Mouse (Mus musculus) kidney, postnatal 0 days (tissue): ENCODE data around the gene Fggy. TPM values are rescaled to one million over a fixed set of nuclear protein-coding genes. Genes with fewer than 3 reads are reported as not detected.

ENCODE experiments used
- ATAC-seq: fragments of 200-750 bp; cut with Nextera tagmentation; replicated peaks from 2 replicates; pipeline ENCODE4 v1.8.0; 2017; ENCODE audit warnings: low read depth, moderate number of reproducible peaks, moderate TSS enrichment, moderate library complexity; ENCODE audit not compliant: low FRiP score
- DNase-seq: peaks from one replicate; pipeline ENCODE4 v3.0.0-alpha.2; 2016; ENCODE audit warnings: low spot score
- H3K27ac ChIP-seq: fragments of 300-500 bp; sonication (generic); 2 replicates; pipeline ENCODE4 v1.5.1; 2014; ENCODE audit warnings: mild to moderate bottlenecking
- H3K27me3 ChIP-seq: fragments of 300-500 bp; sonication (generic); 2 replicates; pipeline ENCODE4 v1.6.1; 2014; ENCODE audit warnings: low read length, mixed read lengths; ENCODE audit not compliant: insufficient read depth
- H3K36me3 ChIP-seq: fragments of 300-500 bp; sonication (generic); 2 replicates; pipeline ENCODE4 v1.6.1; 2014; ENCODE audit warnings: low read length, mixed read lengths; ENCODE audit not compliant: insufficient read depth
- H3K4me1 ChIP-seq: fragments of 300-500 bp; sonication (generic); replicated peaks from 2 replicates; pipeline ENCODE4 v1.6.1; 2014; ENCODE audit warnings: antibody characterized with exemption, low read length, mixed read lengths; ENCODE audit not compliant: insufficient read depth
- H3K4me2 ChIP-seq: fragments of 300-500 bp; sonication (generic); 2 replicates; pipeline ENCODE4 v1.6.1; 2014; ENCODE audit warnings: mild to moderate bottlenecking, low read length, moderate library complexity, mixed read lengths
- H3K4me3 ChIP-seq: fragments of 300-500 bp; sonication (generic); replicated peaks from 2 replicates; pipeline ENCODE4 v1.5.1; 2014; ENCODE audit warnings: low read depth, low read length
- H3K9ac ChIP-seq: fragments of 300-500 bp; sonication (generic); 2 replicates; pipeline ENCODE4 v1.6.1; 2014; ENCODE audit warnings: low read depth, low read length
- H3K9me3 ChIP-seq: fragments of 300-500 bp; sonication (generic); replicated peaks from 2 replicates; pipeline ENCODE4 v1.6.1; 2016; ENCODE audit warnings: low read length, inconsistent platforms, mixed read lengths
- CTCF ChIP-seq: IDR thresholded peaks from 2 replicates; pipeline ENCODE4 v1.5.1; 2016; ENCODE audit warnings: antibody characterized with exemption, low read depth, mild to moderate bottlenecking, moderate library complexity
- WGBS: fragments of 180-500 bp; shearing (Covaris S2); extraction: QIAGEN DNeasy Blood & Tissue Kit; methylation state at CpG from one replicate; pipeline ENCODE4 v1.1.7; 2014; 5-methylcytosine and 5-hydroxymethylcytosine counted together
- polyA plus RNA-seq: library from polyadenylated mRNA; unstranded; fragments of >200 nt; fragmentation: Nextera tagmentation; extraction: Ambion mirVana; gene quantifications from 2 replicates; pipeline ENCODE4 v1.2.1, GENCODE M21; 2015

Gene Fggy
- 35.3 and 43.2 TPM in 2 replicates for polyA plus RNA-seq

DNA sequence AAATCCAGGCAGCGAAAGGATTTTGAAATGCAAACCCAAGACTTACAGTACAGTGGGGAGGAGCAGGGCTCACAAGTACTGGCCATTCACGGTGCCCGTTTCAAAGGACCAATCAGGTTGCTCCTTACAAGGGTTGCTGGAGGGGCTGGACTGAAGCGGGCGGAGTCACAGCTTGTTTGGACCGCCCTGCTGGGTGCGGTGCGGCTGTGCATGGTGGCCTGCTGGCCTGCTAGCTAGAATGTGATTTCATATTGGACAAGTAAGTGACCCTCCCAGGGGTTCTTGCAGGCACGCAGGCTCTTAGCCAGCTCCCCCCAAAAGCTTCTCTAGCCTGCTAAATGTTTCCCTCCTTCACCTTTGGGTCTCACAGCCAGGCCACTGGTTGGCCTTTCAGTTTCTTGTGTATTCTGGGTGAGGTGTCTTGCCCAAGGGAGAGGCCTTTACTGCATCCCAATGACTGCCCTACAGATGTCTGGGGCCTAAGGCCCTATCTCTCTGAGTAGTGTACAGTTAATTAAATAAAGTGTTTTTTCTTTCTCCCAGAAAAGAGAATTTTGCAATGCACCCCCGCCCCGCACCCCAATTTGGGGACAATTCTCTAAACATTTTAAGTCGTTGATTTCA, at the start of gene Fggy:
Fggy (plus strand) TSS at position 175 of the 624 bp plus-strand sequence.
- Histone ChIP-seq H3K9ac (peak within 1 kb of the TSS; percentile 60), H3K4me3 (peak within 1 kb of the TSS; percentile 42), H3K9me3 (no peaks in the 10 kb centered on the region), H3K27ac (peak within 1 kb of the TSS; percentile 75), H3K27me3 (no peaks in the 10 kb centered on the region), H3K4me1 (peaks cover 9% of the 10 kb centered on the region; the same call in 1 of the 2 replicates), H3K36me3 (no peaks in the 10 kb centered on the region), H3K4me2 (peak within 1 kb of the TSS; percentile 70)
- DNase-seq (peak; percentile 98), ATAC-seq (peak; percentile 100)
- WGBS: 23% methylated on average over 12 of the region's 12 CpGs
- peak; percentile 37; the same call in 1 of the 2 replicates for TF ChIP-seq CTCF

DNA sequence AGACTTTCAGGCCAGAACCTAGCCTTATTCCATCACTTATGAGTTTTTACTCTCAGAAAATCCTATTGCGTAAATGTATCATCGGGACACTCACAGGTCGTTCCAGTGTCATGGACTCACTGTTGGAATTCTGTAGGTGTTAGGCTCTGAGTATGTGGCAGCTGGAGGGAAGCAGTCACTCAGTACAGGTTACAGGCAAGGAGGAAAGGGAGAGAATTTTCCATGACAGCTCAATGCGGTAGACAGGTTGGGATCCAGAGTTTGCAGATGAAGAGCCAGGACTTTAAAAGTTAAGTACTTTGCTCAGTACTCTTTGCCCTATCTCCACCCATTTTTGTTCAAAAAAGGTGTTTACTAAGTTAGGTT, 49.4 kb upstream of the Fggy start:
- no peaks in the 10 kb centered on the region for H3K36me3 ChIP-seq
- no peaks in the 10 kb centered on the region for H3K27me3 ChIP-seq
- H3K27ac ChIP-seq: no peak overlapping the region
- H3K9ac ChIP-seq: no peak overlapping the region
- WGBS: 78% methylated on average over 4 of the region's 4 CpGs
- H3K4me1 ChIP-seq: 0 out of 2 replicates have a peak, but pooled peaks cover 6% of the 10 kb centered on the region
- no peak overlapping the region for H3K4me3 ChIP-seq
- no peak for TF ChIP-seq CTCF
- ATAC-seq (no peak), DNase-seq (no peak)
- H3K4me2 ChIP-seq: no peak overlapping the region
- H3K9me3 ChIP-seq: no peaks in the 10 kb centered on the region

DNA sequence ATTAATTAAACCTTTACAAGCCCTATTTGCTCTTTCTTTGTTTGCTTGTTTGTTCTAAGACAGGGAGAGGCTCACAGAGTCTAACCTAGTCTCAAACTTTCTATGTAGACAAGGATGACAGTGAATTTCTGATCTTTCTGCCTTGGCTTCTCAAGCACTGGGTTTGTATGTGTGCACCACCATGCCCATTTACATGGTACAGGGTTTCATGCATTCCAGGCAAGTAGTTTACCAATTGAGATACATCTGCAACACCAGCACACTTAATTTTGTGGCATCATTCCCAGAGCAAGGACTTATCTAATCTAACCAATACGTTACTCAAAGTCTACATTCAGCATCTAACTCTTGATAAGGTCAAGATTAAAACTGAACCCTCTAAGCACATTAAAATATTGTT, 38.9 kb upstream of the Fggy start:
- WGBS: 74% methylated on average over 1 of the region's 1 CpGs
- no peak overlapping the region for H3K4me2 ChIP-seq
- H3K4me1 ChIP-seq: no peaks in the 10 kb centered on the region
- no peaks in the 10 kb centered on the region for H3K27me3 ChIP-seq
- TF ChIP-seq CTCF: no peak
- DNase-seq (no peak), ATAC-seq (no peak)
- no peak overlapping the region for H3K4me3 ChIP-seq
- no peaks in the 10 kb centered on the region for H3K9me3 ChIP-seq
- no peak overlapping the region for H3K9ac ChIP-seq
- no peaks in the 10 kb centered on the region for H3K36me3 ChIP-seq
- no peak overlapping the region for H3K27ac ChIP-seq

DNA sequence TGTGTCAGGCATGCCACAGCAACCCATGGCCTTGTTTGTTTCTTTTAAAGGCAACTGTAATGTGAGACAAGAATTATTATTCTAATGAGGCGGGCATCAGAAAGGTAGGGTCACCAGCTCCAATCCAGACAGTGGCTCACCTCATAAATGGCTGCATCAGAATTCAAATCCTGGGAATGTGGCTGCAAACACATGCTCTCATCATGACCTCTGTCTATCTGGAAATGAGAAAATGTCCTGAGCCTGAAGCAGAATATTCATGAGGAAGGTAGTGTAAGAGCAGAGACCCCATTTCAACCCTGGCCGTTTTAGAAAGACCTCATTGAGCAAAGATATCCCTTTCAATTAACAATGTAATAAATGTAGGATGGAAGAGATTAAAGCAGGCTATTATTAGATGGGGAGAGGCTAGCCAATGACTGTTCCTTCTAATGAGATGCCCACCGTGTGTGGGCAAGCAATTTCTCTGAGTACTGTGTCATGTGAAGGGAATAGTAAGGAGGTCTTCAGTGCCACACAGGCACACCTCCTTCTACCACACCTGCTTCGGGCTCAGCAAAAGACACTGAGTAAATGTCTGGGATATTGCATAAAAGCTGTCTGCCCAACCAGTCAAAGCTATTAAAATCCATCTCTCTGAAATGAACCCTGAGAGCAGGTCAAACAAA, 37.2 kb upstream of the Fggy start:
- ATAC-seq (no peak), DNase-seq (no peak)
- TF ChIP-seq CTCF: no peak
- Histone ChIP-seq H3K4me3 (no peak overlapping the region), H3K9ac (no peak overlapping the region), H3K27me3 (no peaks in the 10 kb centered on the region), H3K9me3 (no peaks in the 10 kb centered on the region), H3K4me1 (no peaks in the 10 kb centered on the region), H3K36me3 (no peaks in the 10 kb centered on the region), H3K27ac (no peak overlapping the region), H3K4me2 (no peak overlapping the region)
- WGBS: 59% methylated on average over 4 of the region's 4 CpGs

DNA sequence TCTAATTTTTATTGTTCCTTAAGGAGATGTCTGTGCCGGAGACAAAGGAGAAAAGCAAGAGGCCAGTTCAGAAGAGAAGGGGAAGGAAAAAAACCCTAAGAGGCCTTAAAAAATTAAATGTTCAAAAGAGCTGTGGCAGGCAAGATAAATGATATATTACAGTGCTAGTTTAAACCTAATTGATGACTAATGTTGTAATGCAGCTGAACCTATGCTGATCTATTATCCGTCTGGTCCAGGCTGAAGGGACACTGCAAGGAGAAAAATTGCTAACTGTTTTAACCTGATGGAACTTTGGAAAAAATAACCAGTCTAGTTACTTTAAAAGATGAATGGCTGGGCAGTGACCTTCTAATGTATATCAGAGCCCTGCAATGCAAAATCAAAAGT, 36.7 kb upstream of the Fggy start:
- TF ChIP-seq CTCF: no peak
- no peak for ATAC-seq

DNA sequence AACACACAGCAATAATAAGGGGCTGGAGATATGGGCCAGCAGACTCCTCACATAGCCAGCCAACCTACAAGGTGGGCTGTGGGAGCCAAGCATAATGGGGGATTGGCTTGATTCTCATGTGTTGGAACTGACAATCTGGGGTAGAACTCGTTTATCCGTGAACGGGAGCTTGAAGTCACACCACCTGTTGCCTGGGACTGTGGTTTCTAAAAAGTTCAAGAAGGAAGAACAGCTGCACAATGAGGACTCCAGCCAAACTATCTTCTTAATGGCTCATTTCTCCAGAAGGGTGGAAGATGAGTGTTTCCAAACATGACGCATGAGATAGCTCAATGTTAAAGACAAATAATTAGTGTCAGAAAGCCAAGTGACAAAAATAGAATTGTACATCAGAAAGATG, 30.7 kb upstream of the Fggy start:
- Histone ChIP-seq H3K36me3 (no peaks in the 10 kb centered on the region), H3K27ac (no peak overlapping the region), H3K9me3 (no peaks in the 10 kb centered on the region), H3K4me3 (no peak overlapping the region), H3K4me2 (no peak overlapping the region), H3K9ac (no peak overlapping the region), H3K4me1 (no peaks in the 10 kb centered on the region), H3K27me3 (no peaks in the 10 kb centered on the region)
- 78% methylated on average over 4 of the region's 4 CpGs for WGBS
- DNase-seq: no peak
- ATAC-seq: no peak
- TF ChIP-seq CTCF: no peak

More for the DNA sequence above, 36.7 kb upstream of the Fggy start:
- Histone ChIP-seq H3K36me3 (no peaks in the 10 kb centered on the region), H3K9ac (no peak overlapping the region), H3K27me3 (no peaks in the 10 kb centered on the region), H3K9me3 (no peaks in the 10 kb centered on the region), H3K4me3 (no peak overlapping the region), H3K4me1 (no peaks in the 10 kb centered on the region), H3K4me2 (no peak overlapping the region), H3K27ac (no peak overlapping the region)
- 68% methylated on average over 2 of the region's 2 CpGs for WGBS
- no peak for DNase-seq
